Mouse (Mus musculus): ENCODE data around the gene Fam222b.

Gene Fam222b

DNA sequence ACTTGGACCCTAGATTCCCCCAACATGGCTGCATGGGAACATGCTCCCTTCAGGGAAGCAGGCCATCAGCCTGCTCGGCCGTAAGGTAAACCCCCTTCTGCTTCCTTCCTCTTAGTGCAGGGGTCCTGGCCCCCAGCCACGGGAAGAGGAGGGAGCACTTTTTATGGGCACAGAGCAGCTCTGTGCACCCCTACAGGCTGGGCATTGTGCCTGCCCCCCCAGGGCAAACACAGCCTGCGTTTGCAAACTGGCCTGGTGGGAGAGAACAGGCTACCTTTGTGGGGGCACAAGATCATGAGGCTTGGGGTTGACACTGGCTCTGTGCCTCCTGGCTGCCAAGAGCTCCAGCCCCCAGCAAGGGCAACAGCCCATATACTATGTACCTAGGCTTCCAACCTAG is 67.5 kb downstream of the Fam222b start:
- ChIA-PET CTCF (interaction anchor here in 2 of 4 experiments (1.0 to 5.6 kb wide), 3 partner anchors 9 to 16 kb away, joined by 3 to 85 read pairs (median 4); no protein-coding TSS in a partner anchor), POLR2A (interaction anchor here (0.7 to 19.7 kb wide), 12 partner anchors 9 to 178 kb away, joined by 3 to 461 read pairs (median 4); partner anchors contain the start of genes Rpl23a (in 3 of the 4), Nek8 (in 2 of the 4), Tlcd1 (in 2 of the 4) and Eral1 (in 1 of the 4))

DNA sequence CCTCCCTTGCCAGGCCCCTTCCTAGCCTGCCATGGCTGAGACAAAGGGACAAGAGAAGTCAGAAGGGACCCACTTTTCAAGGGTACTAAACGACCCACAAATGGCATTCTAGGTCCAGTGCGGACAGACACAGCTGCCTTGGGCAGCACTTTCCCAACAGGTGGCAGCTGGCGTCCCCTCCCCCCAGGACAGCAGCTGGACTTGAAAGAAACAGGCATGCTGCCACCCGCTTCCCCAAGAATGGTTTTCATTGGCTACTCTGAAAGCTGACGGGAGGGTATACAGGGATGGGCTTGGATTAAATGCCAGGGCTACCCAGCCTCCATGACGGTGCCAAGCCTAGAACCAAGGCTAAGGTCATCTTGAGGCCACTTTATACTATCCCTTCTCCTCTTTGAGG is 68.0 kb downstream of the Fam222b start:
- POLR2A ChIA-PET = interaction anchor here in 3 of 4 experiments (1.2 to 19.7 kb wide), 12 partner anchors 9 to 178 kb away, joined by 3 to 461 read pairs (median 4); partner anchors contain the start of genes Rpl23a (in 3 of the 3), Nek8 (in 2 of the 3), Tlcd1 (in 2 of the 3) and Fam222b (in 1 of the 3)
- CTCF ChIA-PET = interaction anchor here in 3 of 4 experiments (1.1 to 5.6 kb wide), 5 partner anchors 8 to 178 kb away, joined by 3 to 85 read pairs (median 5); partner anchors contain the start of gene Dhrs13 (in 1 of the 3)

DNA sequence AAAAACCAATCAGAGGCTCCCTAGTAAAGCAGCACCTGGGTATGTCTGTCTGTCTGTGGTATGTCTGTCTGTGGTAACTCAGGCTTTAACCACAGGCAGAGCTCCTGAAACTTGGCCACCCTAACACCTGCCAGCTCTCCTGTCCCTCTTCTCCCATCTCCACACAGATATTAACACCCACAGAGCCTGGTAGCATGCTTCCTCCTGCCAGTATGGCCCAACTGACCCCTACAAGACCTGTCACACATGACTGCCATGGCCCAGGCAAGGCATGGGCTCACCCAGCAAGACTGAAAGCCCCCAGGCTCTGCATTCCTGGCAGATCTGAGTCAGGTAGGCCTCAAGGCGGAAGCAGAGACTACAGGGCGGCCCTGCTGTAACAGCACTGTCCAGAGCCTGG is 68.6 kb downstream of the Fam222b start:
- CTCF ChIA-PET = interaction anchor here (0.6 to 2.1 kb wide), 12 partner anchors 9 to 236 kb away, joined by 3 to 15 read pairs (median 4); partner anchors contain the start of genes Dhrs13 (in 1 of the 4) and Rpl23a (in 1 of the 4)
- POLR2A ChIA-PET = interaction anchor here in 3 of 4 experiments (0.6 to 19.7 kb wide), 33 partner anchors 8 to 424 kb away, joined by 3 to 461 read pairs (median 4); partner anchors contain the start of genes Nek8 (in 3 of the 3), Tlcd1 (in 3 of the 3), Rpl23a (in 2 of the 3) and Eral1 (in 1 of the 3)

DNA sequence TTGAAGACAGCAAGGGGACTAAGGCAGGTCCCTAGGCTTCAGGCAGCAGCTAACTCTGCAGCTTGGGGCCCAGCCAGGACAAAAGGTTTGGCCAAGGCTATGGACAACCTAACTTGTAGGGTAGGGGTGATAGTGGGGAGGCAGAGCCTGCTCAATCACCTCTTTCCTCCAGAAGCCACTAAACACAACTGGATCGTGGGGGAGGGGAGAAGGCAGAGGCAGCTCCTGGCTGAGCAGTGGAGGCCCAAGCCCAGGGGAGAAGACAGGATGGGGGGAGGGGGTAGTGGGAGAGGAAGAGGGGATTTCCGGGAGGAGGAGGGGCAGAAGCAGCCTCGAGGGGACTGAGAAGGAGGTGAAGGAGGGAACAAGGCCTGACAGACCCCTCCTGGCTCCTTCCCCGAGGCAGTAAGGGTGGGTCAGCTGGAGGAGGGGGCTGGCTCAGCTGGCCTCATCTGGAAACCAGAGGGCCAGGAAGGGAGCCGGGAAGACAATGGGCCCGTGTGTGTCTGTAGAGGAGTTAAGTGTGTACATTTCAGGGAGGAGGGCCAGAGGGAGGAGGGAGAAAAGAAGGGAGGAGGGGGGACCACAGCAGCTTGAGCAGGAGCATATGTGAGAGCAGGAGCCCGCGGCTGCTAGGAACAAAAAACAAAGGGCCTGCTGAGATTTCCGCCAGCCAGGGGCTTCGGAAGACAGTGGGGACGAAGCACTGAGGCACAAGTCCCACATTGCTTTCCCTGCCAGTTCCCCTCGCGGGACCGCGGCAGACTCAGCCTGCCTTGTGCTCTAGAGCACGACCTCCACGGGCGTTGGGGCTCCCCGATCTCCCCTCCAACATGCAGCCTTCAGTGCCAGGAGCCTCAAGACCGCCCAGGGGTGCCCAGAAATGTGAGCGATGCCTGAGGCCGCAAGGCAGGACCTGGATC is 69.5 kb downstream of the Fam222b start:
- CTCF ChIA-PET = interaction anchor here (0.6 to 5.2 kb wide), 16 partner anchors 8 to 426 kb away, joined by 3 to 28 read pairs (median 4); partner anchors contain the start of genes Dhrs13 (in 1 of the 4), Nek8 (in 1 of the 4), Rpl23a (in 1 of the 4) and Tlcd1 (in 1 of the 4)
- POLR2A ChIA-PET = interaction anchor here (0.6 to 19.7 kb wide), 40 partner anchors 8 to 476 kb away, joined by 3 to 461 read pairs (median 4); partner anchors contain the start of genes Nek8 (in 3 of the 4), Tlcd1 (in 3 of the 4), Rpl23a (in 2 of the 4) and Eral1 (in 1 of the 4)

DNA sequence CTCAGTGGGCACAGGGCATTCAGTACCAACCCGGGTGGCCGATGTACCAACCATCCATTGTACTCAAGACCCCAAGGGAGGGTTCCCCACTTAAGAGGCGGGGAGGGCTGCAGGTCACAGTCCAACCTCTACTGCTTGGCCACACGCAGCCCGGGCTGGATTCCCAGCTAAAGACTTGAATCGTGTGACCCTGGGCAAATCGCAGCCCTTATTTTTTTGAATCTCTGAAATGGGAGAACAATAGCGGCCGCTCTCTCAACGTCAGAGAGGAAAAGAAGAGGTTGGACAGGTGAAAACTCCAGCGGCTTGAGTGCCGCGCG is 70.1 kb downstream of the Fam222b start:
- ChIA-PET POLR2A (interaction anchor here in 3 of 4 experiments (0.9 to 19.7 kb wide), 15 partner anchors 11 to 260 kb away, joined by 3 to 461 read pairs (median 5); partner anchors contain the start of genes Nek8 (in 2 of the 3), Rpl23a (in 2 of the 3), Tlcd1 (in 2 of the 3) and Eral1 (in 1 of the 3)), CTCF (interaction anchor here in 3 of 4 experiments (0.7 to 5.2 kb wide), 6 partner anchors 8 to 427 kb away, joined by 3 to 28 read pairs (median 5); partner anchors contain the start of genes Nek8 (in 1 of the 3) and Tlcd1 (in 1 of the 3))

DNA sequence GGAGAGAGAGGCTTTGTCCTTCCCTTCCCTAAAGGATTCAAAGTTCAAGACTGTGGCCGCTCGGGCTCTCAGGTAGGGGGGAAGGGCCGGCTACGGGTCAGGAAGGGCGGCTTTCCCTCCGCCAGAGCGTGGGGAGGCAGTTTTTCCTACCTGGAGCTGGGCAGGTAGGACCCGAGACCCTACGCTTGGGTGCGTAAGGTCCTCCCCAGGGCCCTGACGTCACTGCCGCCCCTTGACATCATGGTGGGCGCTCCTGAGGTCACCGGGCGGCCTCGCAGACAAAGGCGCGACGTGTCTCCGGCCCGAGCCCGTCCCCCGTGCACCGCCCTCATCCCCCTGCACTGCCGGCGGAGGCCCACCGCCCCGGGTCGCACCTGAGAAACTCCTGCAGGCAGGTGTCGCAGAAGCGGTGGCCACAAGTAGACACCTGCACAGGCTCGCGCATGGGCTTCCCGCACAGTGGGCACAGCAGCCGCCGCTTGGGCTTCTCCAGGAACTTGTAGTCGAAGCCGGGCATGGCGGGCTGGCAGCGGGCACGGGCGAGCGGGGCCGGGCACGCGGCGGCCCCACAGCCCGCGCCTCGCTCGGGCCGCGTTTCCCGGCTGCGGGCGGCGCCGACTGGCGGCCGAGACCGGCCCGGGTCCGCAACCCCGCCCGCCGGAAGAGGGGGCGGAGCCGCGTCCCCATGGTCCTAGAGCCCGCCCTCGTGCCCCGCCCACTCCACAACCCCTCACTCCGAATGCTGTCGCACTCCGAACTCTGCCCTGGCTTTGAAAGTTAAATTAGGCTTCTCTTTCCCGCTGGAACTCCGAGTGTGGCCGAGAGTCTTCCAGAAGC is 70.7 kb downstream of the Fam222b start, which contains the start of gene Traf4:
Gene Traf4 (minus strand): TSS at position 666 of the 837 bp plus-strand sequence.
- ChIA-PET CTCF (interaction anchor here in 1 of 4 experiments (1.5 to 5.2 kb wide), 2 partner anchors 12 to 184 kb away, joined by 4 to 28 read pairs; partner anchors contain the start of genes Nek8 and Tlcd1), POLR2A (interaction anchor here in 3 of 4 experiments (0.6 to 19.7 kb wide), 25 partner anchors 12 to 261 kb away, joined by 3 to 461 read pairs (median 5); partner anchors contain the start of genes Rpl23a (in 3 of the 3), Nek8 (in 2 of the 3), Phf12 (in 2 of the 3) and Tlcd1 (in 2 of the 3))

DNA sequence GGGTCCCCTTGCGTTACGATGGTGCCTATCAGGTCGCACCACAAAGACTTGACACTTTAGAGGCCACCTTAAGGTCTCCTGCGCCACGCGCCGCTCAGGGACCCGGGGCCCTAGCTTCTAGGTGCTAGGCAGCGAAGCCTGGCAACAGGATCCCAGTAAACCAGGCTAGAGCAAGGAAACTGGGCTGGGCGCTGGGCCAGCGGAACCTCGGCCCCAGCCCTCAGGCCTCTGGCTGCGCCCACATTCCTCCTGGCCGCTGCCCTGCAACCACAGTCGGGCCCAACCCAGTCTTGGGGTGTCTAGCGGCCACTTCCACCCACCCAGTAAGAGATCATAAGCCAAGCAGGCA is 71.3 kb downstream of the Fam222b start:
- POLR2A ChIA-PET = interaction anchor here in 3 of 4 experiments (0.6 to 19.7 kb wide), 43 partner anchors 8 to 335 kb away, joined by 3 to 461 read pairs (median 4); partner anchors contain the start of genes Rpl23a (in 3 of the 3), Nek8 (in 2 of the 3), Tlcd1 (in 2 of the 3) and Eral1 (in 1 of the 3)
- CTCF ChIA-PET = interaction anchor here in 1 of 4 experiments (1.0 to 5.2 kb wide), 3 partner anchors 11 to 184 kb away, joined by 3 to 28 read pairs (median 4); partner anchors contain the start of genes Nek8 and Tlcd1

DNA sequence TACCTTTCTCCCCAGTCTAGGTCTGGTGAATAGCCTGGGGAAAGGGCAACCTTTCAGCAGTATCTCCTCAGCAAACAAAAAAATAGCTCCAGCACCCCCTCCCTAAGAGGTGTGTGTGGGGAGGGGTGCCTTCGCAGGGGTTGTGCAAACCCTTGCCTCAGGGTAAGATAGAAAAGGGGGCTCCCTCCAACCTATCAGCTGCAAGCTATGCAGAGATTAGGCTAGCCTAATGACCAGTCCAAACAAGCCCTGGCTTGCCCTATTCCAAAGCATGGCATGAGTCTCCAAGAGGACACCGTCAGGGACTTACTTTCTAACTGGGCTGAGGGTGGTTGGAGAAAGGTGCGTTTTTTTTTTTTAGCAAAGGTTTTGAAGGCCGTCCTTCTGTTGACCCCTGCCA is 71.7 kb downstream of the Fam222b start:
- CTCF ChIA-PET = interaction anchor here in 2 of 4 experiments (0.6 to 5.2 kb wide), 9 partner anchors 10 to 192 kb away, joined by 3 to 28 read pairs (median 3); partner anchors contain the start of genes Nek8 (in 2 of the 2), Tlcd1 (in 2 of the 2) and 2610507B11Rik (in 1 of the 2)
- POLR2A ChIA-PET = interaction anchor here in 3 of 4 experiments (0.6 to 19.7 kb wide), 57 partner anchors 8 to 542 kb away, joined by 3 to 461 read pairs (median 4); partner anchors contain the start of genes Nek8 (in 3 of the 3), Rpl23a (in 3 of the 3), Tlcd1 (in 3 of the 3) and Eral1 (in 1 of the 3)

DNA sequence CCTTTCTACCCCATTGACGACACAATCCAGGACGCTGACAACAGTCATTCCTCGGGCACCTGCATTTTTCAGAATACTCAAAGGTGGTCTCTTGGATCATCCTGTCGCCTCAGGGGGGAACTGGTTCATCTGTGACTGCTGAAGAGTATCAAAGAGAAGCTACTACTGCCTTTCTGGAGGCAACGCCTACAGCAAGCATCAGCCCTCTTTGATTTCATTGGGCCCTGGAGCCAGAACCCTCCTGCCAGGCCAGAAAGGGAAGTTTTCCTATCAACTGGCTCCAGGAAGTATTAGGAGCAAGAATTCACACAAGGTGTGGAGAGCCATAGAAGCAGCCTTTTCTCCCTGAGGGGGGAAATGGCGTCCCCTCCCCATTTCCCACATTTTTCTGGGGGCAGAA is 72.2 kb downstream of the Fam222b start:
- CTCF ChIA-PET = interaction anchor here in 2 of 4 experiments (0.6 to 5.2 kb wide), 11 partner anchors 10 to 213 kb away, joined by 3 to 28 read pairs (median 3); partner anchors contain the start of genes Nek8 (in 2 of the 2), Tlcd1 (in 2 of the 2) and 2610507B11Rik (in 1 of the 2)
- POLR2A ChIA-PET = interaction anchor here in 3 of 4 experiments (0.6 to 19.7 kb wide), 59 partner anchors 8 to 542 kb away, joined by 3 to 461 read pairs (median 4); partner anchors contain the start of genes Nek8 (in 3 of the 3), Rpl23a (in 3 of the 3), Tlcd1 (in 3 of the 3) and Eral1 (in 2 of the 3)

DNA sequence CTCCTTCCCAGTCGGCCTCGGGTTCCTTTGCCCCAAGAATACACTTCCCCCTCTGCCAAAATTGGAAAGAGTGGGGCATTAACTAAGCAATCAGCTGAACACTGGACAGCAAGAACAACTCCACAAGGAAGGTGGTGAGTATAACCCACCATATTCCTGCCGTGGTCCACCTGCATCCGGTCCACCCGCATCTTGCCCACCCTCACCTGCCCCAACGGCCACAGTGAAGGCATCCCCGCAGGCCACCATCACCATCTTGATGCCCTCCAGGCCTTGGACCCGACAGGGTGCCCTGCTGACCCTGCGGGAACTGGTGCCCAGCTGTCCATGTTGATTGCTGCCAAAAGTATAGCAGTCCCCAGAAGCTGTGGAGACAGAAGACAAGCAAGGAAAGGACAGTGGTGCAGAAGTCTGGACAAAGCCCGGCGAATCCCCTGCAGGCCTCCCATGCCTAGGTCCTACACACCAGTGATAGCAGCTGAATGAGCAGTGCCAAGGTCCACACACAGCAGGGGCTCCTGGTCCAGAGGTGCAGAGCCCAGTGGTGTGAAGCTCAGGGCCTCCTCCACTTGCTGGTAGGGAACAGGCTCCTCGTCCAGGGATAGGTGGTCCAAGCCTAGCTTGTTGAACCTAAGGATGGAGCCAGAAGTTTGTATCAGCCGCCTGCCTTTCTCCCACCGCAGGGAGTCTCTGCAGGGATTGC is 72.9 kb downstream of the Fam222b start:
- ChIA-PET POLR2A (interaction anchor here (0.6 to 19.7 kb wide), 46 partner anchors 7 to 543 kb away, joined by 3 to 461 read pairs (median 4); partner anchors contain the start of genes Nek8 (in 3 of the 4), Rpl23a (in 3 of the 4), Tlcd1 (in 3 of the 4) and Eral1 (in 2 of the 4)), CTCF (interaction anchor here in 2 of 4 experiments (0.7 to 6.5 kb wide), 10 partner anchors 8 to 214 kb away, joined by 3 to 85 read pairs (median 3); partner anchors contain the start of genes Nek8 (in 2 of the 2), Tlcd1 (in 2 of the 2), 2610507B11Rik (in 1 of the 2) and Eral1 (in 1 of the 2))

DNA sequence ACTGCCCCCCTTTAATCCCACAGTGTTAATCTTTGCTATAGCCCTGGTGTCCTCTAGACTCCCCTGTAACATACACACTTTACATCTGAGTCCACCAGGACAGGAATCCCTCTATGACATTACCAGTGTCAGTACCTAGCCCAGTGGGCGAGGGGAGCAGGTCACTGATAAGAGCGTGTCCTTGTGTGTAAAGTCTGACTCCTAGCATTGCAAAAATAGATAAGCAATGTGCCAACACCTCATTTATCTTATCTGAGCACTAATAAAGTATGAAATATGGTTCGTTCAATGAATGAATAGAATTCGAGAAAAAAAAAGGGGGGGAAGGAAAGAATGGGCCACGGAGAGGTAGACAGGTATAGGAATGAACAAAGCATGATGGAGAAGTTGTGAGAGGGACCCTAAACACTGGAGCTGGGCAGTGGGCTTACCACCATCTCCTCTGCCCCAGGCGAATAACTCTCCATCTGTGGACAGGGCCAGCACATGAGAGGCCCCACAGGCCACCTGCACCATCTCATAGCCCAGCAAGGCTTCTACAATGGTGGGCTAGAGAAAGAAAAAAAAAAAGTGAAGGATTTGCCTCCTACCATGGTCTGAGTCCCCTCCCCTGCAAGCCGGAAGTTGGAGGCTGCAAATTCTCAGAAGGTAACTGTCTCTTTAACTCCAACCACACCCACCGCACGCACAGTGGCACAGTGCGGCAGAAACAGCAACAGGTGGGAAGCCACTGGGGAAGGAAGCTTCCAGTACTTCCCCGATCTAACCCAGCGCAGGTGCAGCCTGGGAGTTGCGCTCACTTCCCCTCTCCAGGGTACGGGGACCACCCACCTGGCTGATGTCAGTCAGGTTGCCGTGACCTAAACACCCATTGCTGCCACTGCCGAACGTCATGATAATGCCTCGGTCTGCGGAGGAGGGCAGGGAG is 74.3 kb downstream of the Fam222b start:
- CTCF ChIA-PET = interaction anchor here in 3 of 4 experiments (0.5 to 6.5 kb wide), 7 partner anchors 8 to 257 kb away, joined by 3 to 85 read pairs (median 4); partner anchors contain the start of genes Eral1 (in 1 of the 3), Nek8 (in 1 of the 3) and Tlcd1 (in 1 of the 3)
- POLR2A ChIA-PET = interaction anchor here (0.5 to 19.7 kb wide), 24 partner anchors 9 to 187 kb away, joined by 3 to 461 read pairs (median 4); partner anchors contain the start of genes Nek8 (in 2 of the 4), Rpl23a (in 2 of the 4), Tlcd1 (in 2 of the 4) and Phf12 (in 1 of the 4)

DNA sequence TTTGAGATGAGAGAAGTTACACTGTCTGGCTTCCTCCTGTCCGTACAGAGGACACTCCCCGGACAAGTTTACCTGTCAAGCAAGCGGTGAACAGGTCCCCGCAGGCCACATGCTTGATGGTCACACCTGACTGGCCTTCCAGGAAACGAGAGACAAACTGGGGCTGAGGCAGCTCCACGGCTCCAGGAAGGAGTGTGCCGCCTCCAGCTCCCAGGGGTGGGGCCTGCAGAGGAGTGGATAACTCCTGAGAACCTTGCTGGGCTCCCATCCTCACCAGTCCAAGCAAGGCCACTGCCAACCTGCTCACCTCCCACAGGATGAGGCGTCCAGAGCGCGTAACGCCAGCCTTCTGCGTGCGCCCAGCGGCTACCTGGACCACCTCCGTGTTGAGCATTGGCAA is 75.8 kb downstream of the Fam222b start:
- ChIA-PET POLR2A (interaction anchor here in 3 of 4 experiments (1.1 to 19.7 kb wide), 10 partner anchors 8 to 186 kb away, joined by 3 to 461 read pairs (median 4); partner anchors contain the start of genes Nek8 (in 2 of the 3), Rpl23a (in 2 of the 3), Tlcd1 (in 2 of the 3) and Eral1 (in 1 of the 3)), CTCF (interaction anchor here in 3 of 4 experiments (0.7 to 6.5 kb wide), 7 partner anchors 11 to 199 kb away, joined by 5 to 85 read pairs (median 12); no protein-coding TSS in a partner anchor)

DNA sequence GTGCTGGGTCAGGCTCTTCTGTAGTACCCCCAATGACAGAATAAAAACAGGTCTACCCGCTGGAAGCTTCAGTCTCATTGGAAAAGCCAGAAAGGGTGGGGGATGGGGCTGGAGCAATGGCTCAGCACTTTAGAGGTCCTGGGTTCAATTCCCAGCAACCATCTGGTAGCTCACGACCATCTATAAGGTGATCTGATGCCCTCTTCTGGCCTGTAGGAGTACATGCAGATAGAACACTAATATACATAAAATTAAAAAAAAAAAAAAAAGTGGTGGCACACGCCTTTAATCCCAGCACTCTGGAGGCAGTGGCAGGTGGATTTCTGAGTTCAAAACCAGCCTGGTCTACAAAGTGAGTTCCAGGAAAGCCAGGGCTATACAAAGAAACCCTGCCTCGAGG is 76.9 kb downstream of the Fam222b start:
- POLR2A ChIA-PET = interaction anchor here (0.6 to 19.7 kb wide), 47 partner anchors 5 to 371 kb away, joined by 3 to 461 read pairs (median 4); partner anchors contain the start of genes Rpl23a (in 4 of the 4), Eral1 (in 2 of the 4), Nek8 (in 2 of the 4) and Tlcd1 (in 2 of the 4)
- CTCF ChIA-PET = interaction anchor here (0.6 to 6.5 kb wide), 53 partner anchors 8 to 348 kb away, joined by 3 to 85 read pairs (median 4); partner anchors contain the start of genes Dhrs13 (in 1 of the 4), Eral1 (in 1 of the 4), Fam222b (in 1 of the 4) and Rpl23a (in 1 of the 4)

Data from embryonic stem cell, embryonic (primary cell).